In the genomic region with DNA sequence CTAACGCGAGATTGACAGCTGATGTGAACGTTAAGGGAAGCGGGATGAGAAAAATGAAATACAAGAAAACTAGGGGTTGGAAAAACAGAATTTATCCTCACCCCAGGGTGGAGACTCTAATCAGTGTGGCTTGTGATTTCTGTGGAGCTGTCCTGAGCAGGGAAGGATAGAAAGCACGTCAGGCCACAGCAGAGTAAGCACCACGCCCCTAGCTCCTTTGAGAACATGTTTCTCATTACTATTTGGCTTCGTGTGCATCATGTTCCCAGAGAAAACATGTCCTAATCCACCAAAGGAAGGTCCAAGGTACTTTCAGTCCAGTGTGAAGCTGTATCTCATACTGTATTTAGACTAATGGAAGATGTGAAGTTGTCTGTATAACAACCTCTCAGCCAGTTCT, we compare ENCODE assay signal across 17 mouse cellular contexts.
"Had no signal": no experiment of that assay in that cellular context is flagged by ENCODE, and none has a peak within 500 bp of the region (broad histone marks: within the 10 kb centered on the region; RNA-seq: fewer than 3 reads in every experiment).

No protein-coding gene starts in this region.

- H3K27me3 ChIP-seq: lung, embryonic 15.5 days; midbrain, embryonic 13.5 days; midbrain, embryonic 15.5 days; neural tube, embryonic 12.5 days had no signal

- DNase-seq: liver, postnatal 0 days; lung, adult 2 months; lung, postnatal 14 days; lung, postnatal 36 days; right cerebral cortex, postnatal 14 days; spleen, adult 18-20 months; thymus, adult 18-20 months; thymus, postnatal 14 days; thymus, postnatal 36 days had no signal

- ATAC-seq: liver, postnatal 0 days; lung, postnatal 0 days; midbrain, embryonic 13.5 days; midbrain, embryonic 15.5 days had no signal

- H3K4me1 ChIP-seq: megakaryocyte, embryonic 14.5 days; midbrain, embryonic 13.5 days; midbrain, embryonic 15.5 days; neural tube, embryonic 12.5 days had no signal

- H3K9me3 ChIP-seq: lung, embryonic 15.5 days; megakaryocyte, embryonic 14.5 days; midbrain, embryonic 13.5 days; midbrain, embryonic 15.5 days; neural tube, embryonic 12.5 days had no signal

- H3K36me3 ChIP-seq: lung, embryonic 15.5 days; midbrain, embryonic 13.5 days; midbrain, embryonic 15.5 days; neural tube, embryonic 12.5 days had no signal

- H3K27ac ChIP-seq: lung, embryonic 15.5 days; macrophage; midbrain, embryonic 13.5 days; midbrain, embryonic 15.5 days; neural tube, embryonic 12.5 days had no signal

- H3K9ac ChIP-seq: liver, postnatal 0 days; lung, embryonic 15.5 days; midbrain, embryonic 13.5 days; midbrain, embryonic 15.5 days; neural tube, embryonic 12.5 days had no signal

- H3K4me2 ChIP-seq: lung, embryonic 15.5 days; midbrain, embryonic 11.5 days; midbrain, embryonic 13.5 days; midbrain, embryonic 15.5 days; neural tube, embryonic 12.5 days had no signal

- H3K4me3 ChIP-seq: lung, embryonic 15.5 days; megakaryocyte, embryonic 14.5 days; midbrain, embryonic 13.5 days; midbrain, embryonic 15.5 days; neural tube, embryonic 12.5 days had no signal
